Mouse (Mus musculus) ES-E14 (cell line): ENCODE data around the gene Ostm1.

ENCODE experiments used
- CHD2 ChIP-seq: IDR thresholded peaks from 2 replicates; pipeline ENCODE4 v1.6.1; 2014; ENCODE audit warnings: mild to moderate bottlenecking, low read depth, low read length, inconsistent platforms
- ZC3H11A ChIP-seq: IDR thresholded peaks from 2 replicates; pipeline ENCODE4 v1.6.1; 2012; ENCODE audit warnings: low read depth, mild to moderate bottlenecking, inconsistent platforms, low read length, borderline replicate concordance

DNA sequence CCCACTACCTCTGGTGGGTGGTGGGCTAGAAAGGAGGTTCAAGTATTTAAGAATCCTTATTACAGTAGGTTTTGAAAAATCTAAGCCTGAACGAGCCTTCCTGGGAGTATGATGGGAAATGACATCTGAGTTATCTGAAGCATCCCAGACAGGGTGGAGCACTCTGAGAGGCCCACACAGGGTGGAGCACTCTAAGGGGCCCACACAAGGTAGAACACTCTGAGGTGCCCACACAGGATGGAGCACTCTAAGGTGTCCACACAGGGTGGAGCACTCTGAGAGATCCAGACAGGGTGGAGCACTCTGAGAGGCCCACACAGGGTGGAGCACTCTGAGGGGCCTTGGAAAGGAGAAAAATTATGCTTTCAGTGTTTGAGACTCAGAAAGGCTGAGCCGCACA is 42.3 kb downstream of the Ostm1 start:
- TF ChIP-seq CHD2 (no peak), ZC3H11A (no peak)
